Mouse (Mus musculus): Measurements from ENCODE around the gene Hs1bp3.

Hs1bp3 gene

GRCm38 (mm10) chr12:8365336-8365735, 52.1 kb downstream of the Hs1bp3 start:
- no peak for DNase-seq

- no peak for DNase-seq
Measured at GRCm38 (mm10) chr12:8365905-8366576, 52.8 kb downstream of the Hs1bp3 start.

GRCm38 (mm10) chr12:8366688-8367087, 53.5 kb downstream of the Hs1bp3 start:
- DNase-seq, result no peak

- DNase-seq, result no peak
Measured at GRCm38 (mm10) chr12:8371746-8372510, 58.7 kb downstream of the Hs1bp3 start.

- DNase-seq, result no peak
Measured at GRCm38 (mm10) chr12:8372511-8373180, 59.4 kb downstream of the Hs1bp3 start.

- DNase-seq, result no peak
Measured at GRCm38 (mm10) chr12:8373741-8374140, 60.5 kb downstream of the Hs1bp3 start.

- DNase-seq, result no peak
Measured at GRCm38 (mm10) chr12:8377169-8377568, 63.9 kb downstream of the Hs1bp3 start.

- no peak for DNase-seq
Measured at GRCm38 (mm10) chr12:8377955-8378620, 64.9 kb downstream of the Hs1bp3 start.

GRCm38 (mm10) chr12:8379795-8380521, 66.7 kb downstream of the Hs1bp3 start:
- DNase-seq, result peak; percentile 33

- no peak for DNase-seq
Measured at GRCm38 (mm10) chr12:8380944-8381343, 67.7 kb downstream of the Hs1bp3 start.

GRCm38 (mm10) chr12:8381940-8382339, 68.7 kb downstream of the Hs1bp3 start:
- DNase-seq, result no peak

- DNase-seq, result no peak
Measured at GRCm38 (mm10) chr12:8383822-8384221, 70.6 kb downstream of the Hs1bp3 start.

GRCm38 (mm10) chr12:8386451-8387011, 73.3 kb downstream of the Hs1bp3 start:
- DNase-seq, result no peak

- no peak for DNase-seq
Measured at GRCm38 (mm10) chr12:8387281-8387680, 74.0 kb downstream of the Hs1bp3 start.

GRCm38 (mm10) chr12:8388529-8389414, 75.5 kb downstream of the Hs1bp3 start:
- peak; percentile 59 for DNase-seq

GRCm38 (mm10) chr12:8393226-8393625, 80.0 kb downstream of the Hs1bp3 start:
- no peak for DNase-seq

Data from layer of hippocampus, adult 9-11 months (tissue).